Mouse (Mus musculus) intestine, embryonic 14.5 days (tissue): Measurements from ENCODE around the gene D430041D05Rik. TPM values are rescaled to one million over a fixed set of nuclear protein-coding genes. Genes with fewer than 3 reads are reported as not detected.

Source experiments
- ATAC-seq: fragments of 200-750 bp; cut with Nextera tagmentation; replicated peaks from 2 replicates; pipeline ENCODE4 v1.8.0; 2017; ENCODE audit warnings: low read depth, moderate number of reproducible peaks, moderate TSS enrichment, moderate library complexity; ENCODE audit not compliant: low FRiP score, low TSS enrichment
- DNase-seq: peaks from one replicate; pipeline ENCODE4 v3.0.0-alpha.2; 2018; ENCODE audit warnings: low spot score
- H3K27ac ChIP-seq: fragments of 300-500 bp; sonication (generic); 2 replicates; pipeline ENCODE4 v1.5.1; 2014; ENCODE audit warnings: low read depth, mild to moderate bottlenecking, control low read depth
- H3K27me3 ChIP-seq: fragments of 300-500 bp; sonication (generic); replicated peaks from 2 replicates; pipeline ENCODE4 v1.6.1; 2014; ENCODE audit warnings: low read length, control low read depth; ENCODE audit not compliant: control insufficient read depth, insufficient read depth
- H3K36me3 ChIP-seq: fragments of 300-500 bp; sonication (generic); 2 replicates; pipeline ENCODE4 v1.6.1; 2014; ENCODE audit warnings: low read length, control low read depth; ENCODE audit not compliant: control insufficient read depth, insufficient read depth
- H3K4me1 ChIP-seq: fragments of 300-500 bp; sonication (generic); replicated peaks from 2 replicates; pipeline ENCODE4 v1.6.1; 2014; ENCODE audit warnings: low read length, control low read depth, mixed read lengths; ENCODE audit not compliant: control insufficient read depth, insufficient read depth
- H3K4me2 ChIP-seq: fragments of 300-500 bp; sonication (generic); 2 replicates; pipeline ENCODE4 v1.6.1; 2014; ENCODE audit warnings: low read length
- H3K4me3 ChIP-seq: fragments of 300-500 bp; sonication (generic); 2 replicates; pipeline ENCODE4 v1.5.1; 2014; ENCODE audit warnings: low read depth, low read length, control low read depth, mixed read lengths
- H3K9ac ChIP-seq: fragments of 300-500 bp; sonication (generic); 2 replicates; pipeline ENCODE4 v1.6.1; 2014; ENCODE audit warnings: mild to moderate bottlenecking, low read length
- H3K9me3 ChIP-seq: fragments of 300-500 bp; sonication (generic); 2 replicates; pipeline ENCODE4 v1.6.1; 2016; ENCODE audit warnings: low read length, control low read depth; ENCODE audit not compliant: control insufficient read depth
- WGBS: fragments of 180-500 bp; shearing (Covaris S2); extraction: QIAGEN DNeasy Blood & Tissue Kit; methylation state at CpG from one replicate; pipeline ENCODE4 v1.1.7; 2014; 5-methylcytosine and 5-hydroxymethylcytosine counted together
- polyA plus RNA-seq: library from polyadenylated mRNA; unstranded; fragments of >200 nt; fragmentation: Nextera tagmentation; extraction: Ambion mirVana; gene quantifications from 2 replicates; pipeline ENCODE4 v1.2.1, GENCODE M21; 2014

D430041D05Rik gene
- polyA plus RNA-seq, 1 experiment from 2014 or later: 0.35 TPM

DNA sequence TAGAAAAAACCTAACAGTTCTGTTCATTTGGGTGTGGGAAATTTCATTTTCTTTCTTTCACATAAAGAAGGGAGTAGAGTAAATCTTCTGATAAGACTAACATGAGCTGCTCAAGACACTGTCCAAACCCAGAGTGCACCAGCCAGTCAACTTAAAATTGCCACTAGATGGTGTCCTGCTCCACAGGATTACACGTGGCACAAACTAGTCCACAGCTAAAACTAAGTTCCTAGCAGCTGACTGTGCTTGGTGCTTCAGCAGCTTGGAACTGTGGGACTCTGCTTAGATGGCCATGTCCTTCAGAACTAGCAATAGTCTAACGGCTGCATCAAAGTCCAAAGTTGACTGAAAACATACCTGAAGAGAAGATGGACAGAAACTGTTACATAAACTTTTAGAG, 34.0 kb upstream of the D430041D05Rik start:
- H3K9ac ChIP-seq: no peak overlapping the region
- no peak overlapping the region for H3K27ac ChIP-seq
- ATAC-seq (peak; percentile 68; the same call in 1 of the 2 replicates), DNase-seq (peak; percentile 60)
- no peak overlapping the region for H3K4me3 ChIP-seq
- peaks cover 15% of the 10 kb centered on the region for H3K36me3 ChIP-seq
- H3K4me2 ChIP-seq: no peak overlapping the region
- WGBS: 43% methylated on average over 2 of the region's 2 CpGs
- H3K4me1 ChIP-seq: 0 out of 2 replicates have a peak, but pooled peaks cover 7% of the 10 kb centered on the region
- no peaks in the 10 kb centered on the region for H3K27me3 ChIP-seq
- H3K9me3 ChIP-seq: no peaks in the 10 kb centered on the region

DNA sequence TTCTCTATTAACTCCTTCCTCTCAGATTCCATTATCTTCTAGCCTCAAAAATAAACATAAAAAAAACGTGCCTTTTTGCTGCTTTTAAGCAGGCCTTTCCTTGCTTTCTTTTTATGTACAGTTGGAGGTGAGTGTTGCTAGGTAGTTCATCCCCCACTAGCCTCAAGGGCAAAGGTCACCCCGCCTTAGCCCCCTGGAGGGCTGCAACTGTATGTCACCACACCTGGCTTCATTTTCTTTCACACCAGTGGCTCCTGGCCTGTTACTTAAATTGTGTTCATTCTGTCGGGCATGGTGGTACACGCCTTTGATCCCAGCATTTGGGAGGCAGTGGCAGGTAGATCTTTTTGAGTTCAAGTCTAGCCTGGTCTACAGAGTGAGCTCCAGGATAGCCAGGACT, 31.5 kb upstream of the D430041D05Rik start:
- DNase-seq (no peak), ATAC-seq (no peak)
- no peaks in the 10 kb centered on the region for H3K27me3 ChIP-seq
- WGBS: 64% methylated on average over 4 of the region's 4 CpGs
- no peak overlapping the region for H3K4me2 ChIP-seq
- H3K9me3 ChIP-seq: no peaks in the 10 kb centered on the region
- no peak overlapping the region for H3K9ac ChIP-seq
- no peaks in the 10 kb centered on the region for H3K4me1 ChIP-seq
- H3K36me3 ChIP-seq: peaks cover 29% of the 10 kb centered on the region
- no peak overlapping the region for H3K27ac ChIP-seq
- no peak overlapping the region for H3K4me3 ChIP-seq

DNA sequence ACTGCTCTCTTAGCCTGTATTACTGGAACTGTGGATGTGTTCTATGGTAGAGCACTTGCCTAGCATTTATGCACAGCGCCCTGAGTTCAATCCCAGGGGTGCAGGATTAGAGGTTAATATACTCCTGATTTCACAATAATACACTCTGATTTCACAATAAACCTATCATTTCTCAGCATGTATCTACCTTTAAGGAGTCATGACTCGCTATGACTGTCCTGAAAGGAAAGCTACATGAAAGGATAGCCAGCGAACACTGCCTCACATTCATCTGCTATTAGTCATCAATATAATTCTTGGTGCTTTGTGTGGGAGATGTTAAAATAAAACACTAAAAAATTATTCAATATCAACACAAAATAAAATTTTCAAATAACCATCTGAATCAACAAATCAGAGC, 25.4 kb upstream of the D430041D05Rik start:
- no peak for ATAC-seq
- WGBS: 93% methylated on average over 3 of the region's 3 CpGs
- Histone ChIP-seq H3K9me3 (no peaks in the 10 kb centered on the region), H3K27ac (no peak overlapping the region), H3K27me3 (no peaks in the 10 kb centered on the region), H3K9ac (no peak overlapping the region), H3K4me1 (no peaks in the 10 kb centered on the region), H3K36me3 (peaks cover 80% of the 10 kb centered on the region), H3K4me2 (no peak overlapping the region), H3K4me3 (no peak overlapping the region)
- no peak for DNase-seq

DNA sequence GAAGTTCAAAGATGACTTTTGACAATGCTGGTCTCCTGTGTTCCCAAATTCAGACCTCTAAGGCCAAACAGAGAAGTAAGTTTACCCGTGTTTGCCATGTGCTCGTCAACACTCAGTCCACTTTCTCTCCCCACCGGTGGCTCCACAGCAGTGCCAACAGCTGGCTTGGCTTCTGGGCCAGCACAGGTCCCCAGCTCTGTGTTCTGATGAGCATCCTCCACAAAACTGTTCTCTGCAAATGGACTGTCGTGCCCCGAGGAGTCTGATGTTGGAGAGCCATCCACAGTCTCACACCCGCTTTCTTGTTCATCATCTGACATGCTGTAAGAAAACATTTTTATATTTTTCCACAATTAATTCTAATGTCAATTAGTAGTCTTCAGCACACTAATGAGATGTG, 20.3 kb upstream of the D430041D05Rik start:
- ATAC-seq (no peak), DNase-seq (no peak)
- Histone ChIP-seq H3K9ac (no peak overlapping the region), H3K27me3 (no peaks in the 10 kb centered on the region), H3K27ac (no peak overlapping the region), H3K4me3 (no peak overlapping the region), H3K36me3 (peaks cover 66% of the 10 kb centered on the region), H3K9me3 (no peaks in the 10 kb centered on the region), H3K4me2 (no peak overlapping the region), H3K4me1 (no peaks in the 10 kb centered on the region)
- 90% methylated on average over 6 of the region's 6 CpGs for WGBS

DNA sequence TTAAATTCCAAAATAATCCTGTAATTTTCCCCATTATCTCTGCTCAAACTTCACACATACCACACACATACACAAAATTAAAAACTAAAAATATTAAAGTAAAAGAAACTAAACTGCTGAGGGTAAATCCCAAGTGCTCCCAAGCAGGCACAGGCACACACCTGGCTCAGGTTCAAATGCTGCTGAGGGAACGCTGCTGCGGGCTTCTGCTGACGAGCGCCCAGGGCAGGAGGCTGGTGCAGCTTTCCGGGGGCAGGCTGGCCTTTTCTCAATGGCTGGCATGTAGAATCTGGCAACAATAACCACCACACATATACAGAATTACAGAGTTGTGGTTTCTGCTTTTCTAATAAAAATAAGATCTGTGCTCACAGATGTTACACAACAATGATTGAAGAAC, 19.8 kb upstream of the D430041D05Rik start:
- no peak overlapping the region for H3K9ac ChIP-seq
- H3K4me2 ChIP-seq: no peak overlapping the region
- H3K9me3 ChIP-seq: no peaks in the 10 kb centered on the region
- no peak overlapping the region for H3K4me3 ChIP-seq
- H3K27me3 ChIP-seq: no peaks in the 10 kb centered on the region
- no peak overlapping the region for H3K27ac ChIP-seq
- DNase-seq: no peak
- H3K36me3 ChIP-seq: peaks cover 61% of the 10 kb centered on the region
- H3K4me1 ChIP-seq: no peaks in the 10 kb centered on the region
- WGBS: 93% methylated on average over 5 of the region's 5 CpGs
- ATAC-seq: no peak

DNA sequence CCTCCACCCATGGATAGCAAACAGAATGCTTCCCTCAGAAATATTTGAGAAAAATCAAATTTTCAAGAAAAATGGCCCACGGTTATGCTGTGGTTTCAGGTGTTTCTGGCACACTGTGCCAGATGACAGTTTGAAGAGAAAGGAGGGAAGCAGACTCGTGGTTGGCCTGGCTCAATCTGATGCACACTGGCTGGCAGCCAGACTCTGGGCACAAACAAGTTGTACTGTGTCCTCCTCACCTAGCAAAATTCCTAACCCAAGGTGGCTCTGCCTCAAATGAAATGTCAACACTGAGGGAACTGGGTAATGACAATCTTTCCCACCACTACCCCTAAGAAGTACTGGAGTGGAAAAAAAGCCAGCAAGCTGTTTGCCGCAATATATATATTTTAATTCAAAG, 15.3 kb upstream of the D430041D05Rik start:
- H3K9me3 ChIP-seq: no peaks in the 10 kb centered on the region
- WGBS: 92% methylated on average over 3 of the region's 3 CpGs
- H3K27me3 ChIP-seq: no peaks in the 10 kb centered on the region
- peaks cover 23% of the 10 kb centered on the region for H3K36me3 ChIP-seq
- no peak overlapping the region for H3K27ac ChIP-seq
- no peak overlapping the region for H3K9ac ChIP-seq
- ATAC-seq: no peak
- H3K4me3 ChIP-seq: no peak overlapping the region
- H3K4me1 ChIP-seq: no peaks in the 10 kb centered on the region
- DNase-seq: no peak
- no peak overlapping the region for H3K4me2 ChIP-seq

DNA sequence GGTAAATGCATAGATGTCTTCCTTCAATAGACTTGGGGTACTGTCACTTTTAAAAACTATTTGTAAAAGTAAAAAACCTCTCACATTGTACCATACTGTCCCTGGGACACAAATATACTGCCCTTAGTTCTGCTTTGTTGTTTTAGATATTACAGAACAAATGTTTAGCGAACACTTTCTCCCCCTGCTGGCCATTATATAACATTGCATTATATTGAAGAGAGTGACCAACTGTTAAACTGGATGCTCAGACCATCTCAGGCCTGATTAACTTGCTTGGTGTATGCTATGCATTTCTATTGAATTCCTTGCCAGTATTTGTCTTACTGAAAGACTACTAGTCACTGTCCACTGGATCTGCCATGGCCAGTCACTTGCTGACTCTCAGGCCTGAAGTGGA, 11.4 kb upstream of the D430041D05Rik start:
- WGBS: 13% methylated on average over 1 of the region's 1 CpGs
- H3K4me3 ChIP-seq: no peak overlapping the region
- ATAC-seq (0 out of 2 replicates have a peak, but pooled peaks have one; percentile 40), DNase-seq (no peak)
- no peaks in the 10 kb centered on the region for H3K4me1 ChIP-seq
- H3K27ac ChIP-seq: no peak overlapping the region
- no peaks in the 10 kb centered on the region for H3K36me3 ChIP-seq
- no peak overlapping the region for H3K9ac ChIP-seq
- H3K9me3 ChIP-seq: no peaks in the 10 kb centered on the region
- H3K4me2 ChIP-seq: no peak overlapping the region
- no peaks in the 10 kb centered on the region for H3K27me3 ChIP-seq

DNA sequence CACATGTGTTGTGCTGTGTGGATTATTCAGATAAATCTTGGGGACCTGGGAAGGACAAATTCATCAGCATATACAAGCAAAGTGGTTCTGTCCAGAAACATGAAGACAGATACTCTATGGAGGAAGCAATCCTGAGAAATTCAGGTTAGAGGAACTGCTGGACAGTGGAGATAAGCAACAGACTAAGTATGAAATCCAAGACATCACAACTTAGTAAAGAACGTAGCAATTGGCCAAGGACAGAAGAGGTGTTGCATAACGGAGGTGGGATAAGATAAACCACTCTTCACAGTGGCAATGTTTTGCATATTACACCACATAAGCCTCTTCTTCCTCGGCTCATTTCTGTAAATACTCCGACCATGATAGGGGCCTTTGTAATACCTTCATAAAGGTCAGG, 10.0 kb upstream of the D430041D05Rik start:
- no peaks in the 10 kb centered on the region for H3K9me3 ChIP-seq
- no peak for ATAC-seq

DNA sequence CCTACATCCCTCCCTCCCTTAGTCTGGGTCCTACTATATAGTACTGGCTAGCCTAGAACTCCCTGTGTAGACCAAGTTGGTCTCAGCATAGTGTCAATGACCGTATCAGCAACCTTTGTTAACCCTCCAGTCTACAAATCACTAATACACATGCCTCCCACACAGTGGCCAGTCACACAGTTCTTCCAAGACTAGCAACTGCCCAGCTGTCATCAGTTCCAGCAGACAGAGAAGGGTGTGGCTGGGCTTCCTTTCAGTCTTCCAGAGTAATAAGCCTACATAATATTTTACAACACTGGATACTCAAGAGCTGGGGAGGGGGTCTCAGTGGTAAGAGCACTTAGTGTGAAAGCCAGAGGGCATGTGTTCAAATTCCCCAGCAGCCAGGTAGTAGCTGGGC, 9.2 kb upstream of the D430041D05Rik start:
- no peaks in the 10 kb centered on the region for H3K27me3 ChIP-seq
- DNase-seq (no peak), ATAC-seq (no peak)
- H3K27ac ChIP-seq: no peak overlapping the region
- H3K4me3 ChIP-seq: no peak overlapping the region
- WGBS: 89% methylated on average over 1 of the region's 1 CpGs
- H3K9me3 ChIP-seq: no peaks in the 10 kb centered on the region
- H3K4me1 ChIP-seq: no peaks in the 10 kb centered on the region
- no peak overlapping the region for H3K4me2 ChIP-seq
- no peak overlapping the region for H3K9ac ChIP-seq
- no peaks in the 10 kb centered on the region for H3K36me3 ChIP-seq

More for the DNA sequence above, 10.0 kb upstream of the D430041D05Rik start:
- H3K4me1 ChIP-seq: no peaks in the 10 kb centered on the region
- H3K27ac ChIP-seq: no peak overlapping the region
- H3K36me3 ChIP-seq: no peaks in the 10 kb centered on the region
- 73% methylated on average over 4 of the region's 4 CpGs for WGBS
- H3K9ac ChIP-seq: no peak overlapping the region
- no peaks in the 10 kb centered on the region for H3K27me3 ChIP-seq
- H3K4me3 ChIP-seq: no peak overlapping the region
- DNase-seq: no peak
- no peak overlapping the region for H3K4me2 ChIP-seq
